Mouse (Mus musculus): ENCODE measurements around the gene Eqtn.

Eqtn gene

GRCm38 (mm10) chr4:94928743-94929142 lies at the start of gene Eqtn:
Gene Eqtn (minus strand): TSS chr4:94928843.
- DNase-seq = no peak

GRCm38 (mm10) chr4:94973321-94973720 lies 44.7 kb upstream of the Eqtn start:
- no peak for DNase-seq

- no peak for DNase-seq
Measured at GRCm38 (mm10) chr4:94952773-94953172, 24.1 kb upstream of the Eqtn start.

- no peak for DNase-seq
Measured at GRCm38 (mm10) chr4:94941221-94941855, 12.7 kb upstream of the Eqtn start.

GRCm38 (mm10) chr4:94901780-94902179 lies 26.9 kb downstream of the Eqtn start:
- no peak for DNase-seq

- DNase-seq = no peak
Measured at GRCm38 (mm10) chr4:94900744-94901143, 27.9 kb downstream of the Eqtn start.
